Mouse (Mus musculus) gonadal fat pad, adult 2 months (tissue): Measurements from ENCODE around the gene Myh6. TPM values are rescaled to one million over a fixed set of nuclear protein-coding genes. Genes with fewer than 3 reads are reported as not detected.
A peak's percentile ranks its signal among the peaks of the same experiment; 100 is the strongest.
"Not testable (repeated sequence)": the region's sequence is repeated elsewhere in the genome, so short reads cannot be mapped to it uniquely, and the experiment has no call there.

Source experiments
- DNase-seq: peaks from one replicate; pipeline ENCODE4 v3.0.0-alpha.2; 2012; ENCODE audit warnings: low read depth
- polyA plus RNA-seq: library from polyadenylated mRNA; depleted of rRNA; stranded (reverse); fragments of >200 nt; gene quantifications from 2 replicates; pipeline ENCODE4 v1.2.3, GENCODE M21; 2012; rRNA removed

Gene Myh6
- polyA plus RNA-seq, result 0.03 TPM in 1 of 2 replicates, not detected in the other

GRCm38 (mm10) chr14:54966320-54966977, at the start of gene Myh6:
Myh6 (minus strand) TSS chr14:54966927.
- DNase-seq, result no peak

GRCm38 (mm10) chr14:55015767-55016111, 49.0 kb upstream of the Myh6 start:
- no peak for DNase-seq

- peak; percentile 100 for DNase-seq
Measured at GRCm38 (mm10) chr14:55014991-55015766, 48.5 kb upstream of the Myh6 start, which contains the start of gene Ngdn. Ngdn (plus strand) TSS chr14:55015454.

- peak; percentile 57 for DNase-seq
Measured at GRCm38 (mm10) chr14:55014591-55014990, 47.9 kb upstream of the Myh6 start.

GRCm38 (mm10) chr14:55011116-55011515, 44.4 kb upstream of the Myh6 start:
- DNase-seq, result no peak

DNA sequence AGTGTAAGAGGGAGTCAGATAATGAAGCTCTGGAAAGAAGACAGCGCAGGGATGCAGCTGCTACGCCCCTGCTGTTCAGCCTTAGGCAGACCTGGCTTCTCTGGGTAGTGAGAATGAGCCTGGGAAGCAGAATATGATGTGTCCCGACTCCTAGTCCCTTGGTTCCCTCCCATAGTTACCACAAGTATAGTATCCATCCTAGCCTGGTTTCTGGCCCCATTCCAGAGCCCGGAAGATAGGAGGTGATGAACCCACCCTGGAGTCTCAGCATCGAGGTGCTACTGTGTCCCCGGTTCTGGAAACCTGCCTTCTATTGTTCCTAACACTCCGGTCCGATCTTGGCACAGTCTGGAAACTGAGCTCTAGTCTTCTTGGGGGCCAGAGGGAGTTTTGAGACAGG, 41.7 kb upstream of the Myh6 start:
- no peak for DNase-seq

DNA sequence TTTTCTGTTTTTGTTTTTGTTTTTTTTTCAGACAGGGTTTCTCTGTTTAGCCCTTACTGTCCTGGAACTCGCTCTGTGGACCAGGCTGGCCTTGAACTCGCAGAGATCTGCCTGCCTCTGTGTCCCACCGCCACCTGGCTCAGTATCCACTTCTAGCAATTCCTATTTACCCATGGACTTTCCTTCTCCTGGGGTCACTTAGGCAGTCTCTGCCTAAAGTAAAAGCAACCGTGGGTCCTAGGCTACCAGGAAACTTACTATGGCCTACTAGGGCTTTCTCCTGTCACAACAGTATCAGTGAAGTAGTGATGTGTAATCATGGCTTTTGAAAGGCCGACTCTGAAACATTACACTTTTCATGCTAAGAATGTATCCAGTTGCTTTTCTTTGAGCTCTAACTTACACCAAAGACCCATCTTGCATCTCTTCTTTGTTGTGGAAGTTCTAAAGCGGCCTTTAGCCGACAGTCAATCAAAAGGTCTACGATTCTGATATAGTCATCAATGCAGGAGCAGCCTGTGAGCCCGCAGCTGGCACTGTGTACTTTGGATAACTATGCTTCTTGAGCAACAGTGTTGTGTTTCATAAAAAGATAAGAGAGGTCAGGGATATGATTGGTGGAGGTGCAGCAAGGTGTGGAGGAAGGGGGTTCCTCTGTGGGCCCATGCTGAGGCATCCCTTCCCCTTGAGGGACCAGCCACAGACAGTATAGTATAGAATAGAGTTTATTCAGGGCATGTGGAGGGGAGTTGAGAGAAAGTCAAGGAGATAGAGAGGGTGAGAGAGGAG, 40.6 kb upstream of the Myh6 start:
- DNase-seq, result no peak

- no peak for DNase-seq
Measured at GRCm38 (mm10) chr14:55006541-55006940, 39.8 kb upstream of the Myh6 start.

- no peak for DNase-seq
Measured at GRCm38 (mm10) chr14:55005967-55006366, 39.2 kb upstream of the Myh6 start.

DNA sequence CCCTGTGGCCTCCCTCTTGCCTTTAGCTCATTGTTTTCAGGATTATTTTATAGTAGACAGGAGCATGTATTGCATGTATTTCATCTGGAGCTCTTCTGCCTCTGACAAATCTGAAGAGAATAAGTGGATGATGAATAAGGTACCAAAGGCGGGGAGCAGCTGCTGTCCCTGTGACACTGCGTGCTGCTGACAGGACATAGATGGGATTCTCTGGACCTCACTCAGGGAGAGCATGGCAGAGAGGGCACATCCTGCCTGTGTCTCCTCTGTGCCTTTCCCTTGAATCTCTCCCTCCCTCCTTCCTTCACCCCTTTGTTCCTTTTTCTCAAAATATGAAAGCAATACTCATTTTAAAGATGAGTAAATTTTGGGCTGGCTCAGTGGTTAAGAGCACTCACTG, 38.8 kb upstream of the Myh6 start:
- no peak for DNase-seq

- DNase-seq, result peak; percentile 89
Measured at GRCm38 (mm10) chr14:55003878-55004855, 37.4 kb upstream of the Myh6 start.

GRCm38 (mm10) chr14:55002687-55003120, 36.0 kb upstream of the Myh6 start:
- DNase-seq, result no peak

- DNase-seq, result no peak
Measured at GRCm38 (mm10) chr14:55001938-55002686, 35.4 kb upstream of the Myh6 start.

DNA sequence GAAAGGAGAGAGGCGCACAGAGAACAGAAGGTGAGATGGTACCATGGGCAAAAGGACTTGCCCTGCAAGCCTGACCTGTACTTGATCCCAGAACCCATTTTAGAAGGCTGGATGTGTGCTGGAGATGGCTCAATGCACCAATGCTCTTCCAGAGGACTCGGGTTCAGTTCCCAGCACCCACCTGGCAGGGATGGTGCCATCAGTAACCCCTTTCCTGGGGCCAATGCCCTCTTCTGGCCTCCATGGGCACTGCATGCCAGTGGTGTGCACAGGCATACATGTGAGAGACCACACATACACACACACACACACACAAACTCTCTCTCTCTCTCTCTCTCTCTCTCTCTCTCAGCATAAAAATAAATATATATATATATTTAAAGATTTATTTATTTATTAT, 34.7 kb upstream of the Myh6 start:
- no peak for DNase-seq

- no peak for DNase-seq
Measured at GRCm38 (mm10) chr14:55000814-55001213, 34.1 kb upstream of the Myh6 start.

DNA sequence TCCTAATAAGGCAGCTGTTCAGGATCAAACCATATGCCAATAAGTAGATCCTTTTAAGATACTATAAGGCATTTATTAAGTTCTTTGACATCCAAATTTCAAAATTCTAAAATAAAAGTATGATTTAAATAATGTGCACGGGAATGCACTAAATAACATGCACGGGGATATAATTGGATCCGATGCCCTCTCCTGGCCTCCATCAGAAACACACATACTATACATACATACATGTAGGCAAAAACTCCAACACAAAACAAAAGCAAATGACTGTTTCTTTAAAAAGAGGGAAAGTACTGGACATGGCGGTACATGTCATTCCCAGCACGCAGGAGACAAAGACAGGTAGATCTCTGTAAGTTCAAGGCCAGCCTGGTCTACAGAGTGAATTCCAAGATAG, 33.1 kb upstream of the Myh6 start:
- not testable (repeated sequence) for DNase-seq

- DNase-seq, result no peak
Measured at GRCm38 (mm10) chr14:54998680-54999079, 32.0 kb upstream of the Myh6 start.

GRCm38 (mm10) chr14:54997297-54997696, 30.6 kb upstream of the Myh6 start:
- DNase-seq, result no peak

DNA sequence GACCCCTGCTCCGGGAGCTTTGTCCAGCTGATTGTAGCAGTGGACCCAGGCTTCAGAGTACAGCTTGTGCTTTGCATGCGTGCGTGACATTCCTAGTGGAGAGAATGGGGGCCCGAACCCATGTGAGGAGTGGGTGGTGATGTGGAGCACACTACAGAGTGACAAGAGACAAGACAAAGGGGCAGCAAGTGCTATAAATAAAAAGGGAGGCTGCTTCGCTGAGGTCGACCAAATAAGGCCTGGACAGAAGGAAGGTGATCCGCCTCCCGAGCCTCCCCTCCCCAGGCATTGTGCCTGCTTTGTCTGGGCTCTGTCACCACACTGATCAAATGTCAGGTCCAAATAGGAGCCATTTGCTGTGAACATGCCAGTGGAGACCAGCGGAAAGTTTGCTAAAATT, 30.1 kb upstream of the Myh6 start:
- no peak for DNase-seq

GRCm38 (mm10) chr14:54995457-54996138, 28.9 kb upstream of the Myh6 start:
- DNase-seq, result no peak
